Mouse (Mus musculus) MEL (cell line): ENCODE measurements at regions not wholly inside any gene's neighbourhood (a gene's known extent, or its start where the extent isn't known, plus 50 kb on each side); places are given as distances from the start of the nearest gene placed in this dataset.

Experiments used
- DNase-seq: peaks from one replicate; pipeline ENCODE4 v3.0.0; 2011; ENCODE audit warnings: low read depth, low spot score
- H3K27ac ChIP-seq: 2 replicates; pipeline ENCODE4 v1.5.1; 2012; ENCODE audit warnings: low read depth, mild to moderate bottlenecking, control low read depth, low read length, moderate library complexity; ENCODE audit not compliant: control insufficient read depth
- H3K27me3 ChIP-seq, 2 experiments: fragments of 150-350 bp in 1 of 2; sonication (generic) in 1 of 2; 2 replicates each; pipeline ENCODE4 v1.6.1; 2012; ENCODE audit warnings: low read length in 2 of 2, mild to moderate bottlenecking in 2 of 2, improper control_type of control experiment in 1 of 2, moderate library complexity in 1 of 2; ENCODE audit not compliant: insufficient read depth in 2 of 2, control insufficient read depth in 1 of 2
- H3K36me3 ChIP-seq, 2 experiments: 2 replicates each; pipeline ENCODE4 v1.6.1; 2012 to 2014; ENCODE audit warnings: low read length in 2 of 2, improper control_type of control experiment in 1 of 2, inconsistent platforms in 1 of 2, mild to moderate bottlenecking in 1 of 2; ENCODE audit not compliant: insufficient read depth in 2 of 2, control insufficient read depth in 1 of 2
- H3K4me1 ChIP-seq, 2 experiments: fragments of 150-350 bp in 1 of 2; sonication (generic) in 1 of 2; 2 replicates each; pipeline ENCODE4 v1.6.1; 2012; ENCODE audit warnings: low read length in 2 of 2, improper control_type of control experiment in 1 of 2, mild to moderate bottlenecking in 1 of 2; ENCODE audit not compliant: insufficient read depth in 2 of 2, control insufficient read depth in 1 of 2
- H3K4me3 ChIP-seq, 2 experiments: fragments of 150-350 bp in 1 of 2; sonication (generic) in 1 of 2; 2 replicates each; pipeline ENCODE4 v1.5.1; 2012; ENCODE audit warnings: low read depth in 2 of 2, low read length in 2 of 2, mild to moderate bottlenecking in 2 of 2, moderate library complexity in 2 of 2, control low read depth in 1 of 2, improper control_type of control experiment in 1 of 2; ENCODE audit not compliant: control insufficient read depth in 1 of 2, insufficient read depth in 1 of 2
- H3K79me2 ChIP-seq: 2 replicates; pipeline ENCODE4 v1.6.1; 2012; ENCODE audit warnings: mild to moderate bottlenecking, low read length, moderate library complexity; ENCODE audit not compliant: control insufficient read depth, poor library complexity, insufficient read depth
- H3K9ac ChIP-seq: 2 replicates; pipeline ENCODE4 v1.6.1; 2012; ENCODE audit warnings: low read depth, mild to moderate bottlenecking, control low read depth, low read length, moderate library complexity; ENCODE audit not compliant: control insufficient read depth, poor library complexity, severe bottlenecking
- H3K9me3 ChIP-seq: fragments of 150-350 bp; sonication (generic); replicated peaks from 2 replicates; pipeline ENCODE4 v1.6.1; 2012; ENCODE audit warnings: mild to moderate bottlenecking, low read length, improper control_type of control experiment, moderate library complexity; ENCODE audit not compliant: insufficient read depth
- BHLHE40 ChIP-seq: IDR thresholded peaks from 2 replicates; pipeline ENCODE4 v1.6.1; 2012; ENCODE audit warnings: low read depth, mild to moderate bottlenecking, inconsistent platforms, low read length, improper control_type of control experiment, borderline replicate concordance
- CHD1 ChIP-seq: IDR thresholded peaks from 2 replicates; pipeline ENCODE4 v1.6.1; 2012; ENCODE audit warnings: low read depth, mild to moderate bottlenecking, inconsistent platforms, low read length, improper control_type of control experiment
- CHD2 ChIP-seq: IDR thresholded peaks from 2 replicates; pipeline ENCODE4 v1.6.1; 2011; ENCODE audit warnings: low read length, improper control_type of control experiment
- CTCF ChIP-seq, 3 experiments: IDR thresholded peaks in 2 of 3; conservative IDR thresholded peaks in 1 of 3; 2 replicates each; pipeline ENCODE4 v1.5.1; 2011 to 2012; ENCODE audit warnings: low read length in 3 of 3, low read depth in 2 of 3, mild to moderate bottlenecking in 2 of 3, improper control_type of control experiment in 1 of 3, inconsistent platforms in 1 of 3, mixed read lengths in 1 of 3, moderate library complexity in 1 of 3; ENCODE audit not compliant: control insufficient read depth in 1 of 3, insufficient read depth in 1 of 3, poor library complexity in 1 of 3, severe bottlenecking in 1 of 3
- E2F4 ChIP-seq: IDR thresholded peaks from 2 replicates; pipeline ENCODE4 v1.6.1; 2011; ENCODE audit warnings: low read depth, low read length, improper control_type of control experiment, borderline replicate concordance
- ELF1 ChIP-seq: IDR thresholded peaks from 2 replicates; pipeline ENCODE4 v1.6.1; 2014; ENCODE audit warnings: low read depth, mild to moderate bottlenecking, inconsistent platforms, low read length, improper control_type of control experiment, moderate library complexity
- EP300 ChIP-seq, 2 experiments: IDR thresholded peaks; 2 replicates each; pipeline ENCODE4 v1.6.1; 2011; ENCODE audit warnings: improper control_type of control experiment in 2 of 2, low read length in 2 of 2, low read depth in 1 of 2, mild to moderate bottlenecking in 1 of 2
- ETS1 ChIP-seq: IDR thresholded peaks from 2 replicates; pipeline ENCODE4 v1.6.1; 2012; ENCODE audit warnings: low read depth, mild to moderate bottlenecking, inconsistent platforms, low read length, improper control_type of control experiment, moderate library complexity
- HCFC1 ChIP-seq: IDR thresholded peaks from 2 replicates; pipeline ENCODE4 v1.6.1; 2012; ENCODE audit warnings: low read depth, mild to moderate bottlenecking, inconsistent platforms, low read length, improper control_type of control experiment, moderate library complexity
- KAT2A ChIP-seq: conservative IDR thresholded peaks from 2 replicates; pipeline ENCODE4 v1.6.1; 2012; ENCODE audit warnings: low read depth, low read length, improper control_type of control experiment, inconsistent platforms
- MAFK ChIP-seq: IDR thresholded peaks from 2 replicates; pipeline ENCODE4 v1.6.1; 2011; ENCODE audit warnings: low read depth, mild to moderate bottlenecking, low read length, improper control_type of control experiment, borderline replicate concordance
- MAX ChIP-seq: IDR thresholded peaks from 2 replicates; pipeline ENCODE4 v1.6.1; 2011; ENCODE audit warnings: low read length, improper control_type of control experiment
- MAZ ChIP-seq: IDR thresholded peaks from 2 replicates; pipeline ENCODE4 v1.6.1; 2012; ENCODE audit warnings: low read depth, mild to moderate bottlenecking, inconsistent platforms, low read length, improper control_type of control experiment
- MYC ChIP-seq: IDR thresholded peaks from 2 replicates; pipeline ENCODE4 v1.6.1; 2011; ENCODE audit warnings: low read depth, mild to moderate bottlenecking, low read length, improper control_type of control experiment, moderate library complexity
- NELFE ChIP-seq: IDR thresholded peaks from 2 replicates; pipeline ENCODE4 v1.6.1; 2011; ENCODE audit warnings: low read depth, low read length, improper control_type of control experiment
- POLR2A ChIP-seq, 2 experiments: IDR thresholded peaks; 2 replicates each; pipeline ENCODE4 v1.6.1; 2011 to 2012; ENCODE audit warnings: low read length in 2 of 2, mild to moderate bottlenecking in 2 of 2, control low read depth in 1 of 2, improper control_type of control experiment in 1 of 2, low read depth in 1 of 2, moderate library complexity in 1 of 2; ENCODE audit not compliant: control insufficient read depth in 1 of 2, insufficient read depth in 1 of 2, poor library complexity in 1 of 2
- POLR2AphosphoS2 ChIP-seq: IDR thresholded peaks from 2 replicates; pipeline ENCODE4 v1.6.1; 2011; ENCODE audit warnings: low read length, improper control_type of control experiment
- POLR2AphosphoS5 ChIP-seq: IDR thresholded peaks from 2 replicates; pipeline ENCODE4 v1.6.1; 2012; ENCODE audit warnings: low read depth, borderline replicate concordance, mild to moderate bottlenecking, inconsistent platforms, low read length, moderate library complexity, mixed read lengths
- RAD21 ChIP-seq: IDR thresholded peaks from 2 replicates; pipeline ENCODE4 v1.6.1; 2011; ENCODE audit warnings: mild to moderate bottlenecking, low read depth, low read length, improper control_type of control experiment
- RCOR1 ChIP-seq: IDR thresholded peaks from 2 replicates; pipeline ENCODE4 v1.6.1; 2012; ENCODE audit warnings: low read depth, mild to moderate bottlenecking, inconsistent platforms, low read length, improper control_type of control experiment
- SIN3A ChIP-seq: IDR thresholded peaks from 2 replicates; pipeline ENCODE4 v1.6.1; 2012; ENCODE audit warnings: low read length, improper control_type of control experiment, inconsistent platforms
- SMC3 ChIP-seq: IDR thresholded peaks from 2 replicates; pipeline ENCODE4 v1.6.1; 2011; ENCODE audit warnings: low read depth, low read length, improper control_type of control experiment
- TAL1 ChIP-seq: IDR thresholded peaks from 2 replicates; pipeline ENCODE4 v1.6.1; 2012; ENCODE audit warnings: mild to moderate bottlenecking, inconsistent platforms, low read length, moderate library complexity, mixed read lengths
- UBTF ChIP-seq: IDR thresholded peaks from 2 replicates; pipeline ENCODE4 v1.6.1; 2012; ENCODE audit warnings: low read depth, mild to moderate bottlenecking, inconsistent platforms, low read length, improper control_type of control experiment, moderate library complexity, borderline replicate concordance; ENCODE audit not compliant: insufficient read depth
- USF1 ChIP-seq: IDR thresholded peaks from 2 replicates; pipeline ENCODE4 v1.6.1; 2014; ENCODE audit warnings: low read depth, mild to moderate bottlenecking, inconsistent platforms, low read length, improper control_type of control experiment, moderate library complexity
- ZC3H11A ChIP-seq: IDR thresholded peaks from 2 replicates; pipeline ENCODE4 v1.6.1; 2012; ENCODE audit warnings: low read depth, mild to moderate bottlenecking, inconsistent platforms, low read length, improper control_type of control experiment
- ZKSCAN1 ChIP-seq: IDR thresholded peaks from 2 replicates; pipeline ENCODE4 v1.6.1; 2012; ENCODE audit warnings: low read depth, mild to moderate bottlenecking, inconsistent platforms, low read length, improper control_type of control experiment, moderate library complexity
- ZMIZ1 ChIP-seq: IDR thresholded peaks from 2 replicates; pipeline ENCODE4 v1.6.1; 2012; ENCODE audit warnings: low read depth, mild to moderate bottlenecking, inconsistent platforms, low read length, improper control_type of control experiment, moderate library complexity
- ZNF384 ChIP-seq: IDR thresholded peaks from 2 replicates; pipeline ENCODE4 v1.6.1; 2012; ENCODE audit warnings: low read depth, mild to moderate bottlenecking, inconsistent platforms, low read length, improper control_type of control experiment

DNA sequence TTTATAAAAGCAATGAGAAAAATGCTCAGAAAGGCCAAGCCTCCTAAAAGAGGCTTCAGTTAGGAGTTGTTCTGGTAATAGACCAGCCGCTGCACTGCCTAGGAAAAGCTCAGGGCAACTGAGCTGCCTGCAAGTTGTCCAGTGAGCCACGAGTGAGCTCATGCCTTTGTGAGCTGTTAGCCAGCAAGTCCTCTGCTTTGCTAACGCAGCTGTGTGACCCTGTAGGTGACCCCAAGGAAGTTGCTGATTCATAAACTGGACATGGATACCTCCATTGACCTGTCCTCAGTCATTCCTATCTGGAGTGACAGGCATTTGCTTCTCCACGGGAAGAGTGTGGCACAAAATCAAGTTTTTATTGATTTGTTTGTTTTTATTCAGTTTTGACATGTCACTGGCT lies 748.2 kb downstream of the Tpm3-rs7 start:
- H3K27me3 ChIP-seq, result no peaks in the 10 kb centered on the region
- TF ChIP-seq ZKSCAN1 (no peak), ELF1 (no peak), KAT2A (no peak), POLR2AphosphoS5 (no peak), ZNF384 (no peak), RCOR1 (no peak), NELFE (no peak), MAX (no peak), MYC (no peak), UBTF (no peak), MAFK (no peak), SMC3 (no peak), BHLHE40 (no peak), CHD1 (no peak), EP300 (IDR thresholded peaks at IDR 0.05; ENCODE audit: low read depth in 1 of 2, low read length in 2 of 2) (no peak), SIN3A (no peak), TAL1 (no peak), ZMIZ1 (no peak), USF1 (no peak)

GRCm38 (mm10) chr14:114073236-114073635 lies 758.8 kb downstream of the Tpm3-rs7 start:
- Histone ChIP-seq H3K4me1 (0 out of 4 replicates have a peak, but pooled peaks cover 0 to 2% of the 10 kb centered on the region in 2 experiments), H3K36me3 (no peaks in the 10 kb centered on the region), H3K4me3 (no peak overlapping the region), H3K27me3 (no peaks in the 10 kb centered on the region), H3K79me2 (no peaks in the 10 kb centered on the region), H3K27ac (no peak overlapping the region), H3K9ac (no peak overlapping the region), H3K9me3 (no peaks in the 10 kb centered on the region)
- TF ChIP-seq CTCF (IDR thresholded peaks at IDR 0.05 in 2 of 3, conservative IDR thresholded peaks at IDR 0.05 in 1 of 3; ENCODE audit: control insufficient read depth in 1 of 3, insufficient read depth in 1 of 3, low read depth in 2 of 3, low read length in 3 of 3, poor library complexity in 1 of 3, severe bottlenecking in 1 of 3), result no peak
- TF ChIP-seq ZMIZ1, result no peak
- no peak for TF ChIP-seq POLR2AphosphoS2
- no peak for TF ChIP-seq MYC
- TF ChIP-seq MAZ, result no peak
- no peak for TF ChIP-seq HCFC1
- TF ChIP-seq POLR2A (IDR thresholded peaks at IDR 0.05; ENCODE audit: control insufficient read depth in 1 of 2, insufficient read depth in 1 of 2, low read depth in 1 of 2, low read length in 2 of 2, poor library complexity in 1 of 2), result no peak
- TF ChIP-seq CHD2, result no peak
- TF ChIP-seq RAD21, result no peak
- TF ChIP-seq E2F4, result no peak
- TF ChIP-seq ZNF384, result no peak
- TF ChIP-seq NELFE, result no peak
- TF ChIP-seq ZC3H11A, result no peak
- TF ChIP-seq BHLHE40, result no peak
- no peak for TF ChIP-seq USF1
- no peak for TF ChIP-seq ETS1
- no peak for TF ChIP-seq POLR2AphosphoS5
- TF ChIP-seq RCOR1, result no peak
- no peak for DNase-seq

More for the DNA sequence above, 748.2 kb downstream of the Tpm3-rs7 start:
- Histone ChIP-seq H3K9ac (no peak overlapping the region), H3K9me3 (no peaks in the 10 kb centered on the region), H3K36me3 (no peaks in the 10 kb centered on the region), H3K4me1 (no peaks in the 10 kb centered on the region), H3K27ac (no peak overlapping the region), H3K79me2 (no peaks in the 10 kb centered on the region), H3K4me3 (no peak overlapping the region)
- DNase-seq, result no peak
